22 mouse cellular contexts compared by ENCODE assay signal in genomic region chr10:105201491-105201890, GRCm38 (mm10).
A peak's percentile ranks its signal among the peaks of the same experiment; 100 is the strongest.
DNase-seq lines count a peak whose midpoint lies in the region; ATAC-seq and TF ChIP-seq lines count a peak whose summit lies in the region.
"Had no signal": no experiment of that assay in that cellular context is flagged by ENCODE, and none has a peak within 500 bp of the region (broad histone marks: within the 10 kb centered on the region; RNA-seq: fewer than 3 reads in every experiment).

No protein-coding gene starts in this region.

- H3K4me3 ChIP-seq in midbrain, embryonic 11.5 days (ENCODE audit: low read depth, low read length) = no peak overlapping the region
- no peak overlapping the region for H3K4me3 ChIP-seq in midbrain, embryonic 10.5 days
- no peak overlapping the region for H3K4me3 ChIP-seq in hindbrain, postnatal 0 days (ENCODE audit: low read length)
- H3K4me3 ChIP-seq in kidney, embryonic 16.5 days (ENCODE audit: low read length) = no peak overlapping the region
- H3K4me3 ChIP-seq: erythroblast, embryonic 14.5 days; heart, embryonic 10.5 days; layer of hippocampus, adult 2 months; limb, embryonic 10.5 days; midbrain, embryonic 15.5 days had no signal

- DNase-seq in cerebellum, adult 18-20 months = peak; percentile 10 to 18
- DNase-seq in cerebellum, adult 11-12 months = no peak
- peak; percentile 81 for DNase-seq in midbrain, embryonic 11.5 days (ENCODE audit: low spot score, missing footprints)
- no peak for DNase-seq in midbrain, embryonic 10.5 days (ENCODE audit: low spot score)
- peak; percentile 10 to 15 for DNase-seq in cerebellum, postnatal 36 days
- DNase-seq in hindbrain, postnatal 0 days (ENCODE audit: low spot score) = peak; percentile 14
- no peak for DNase-seq in embryo, embryonic 10.5 days (ENCODE audit: low spot score)
- DNase-seq: gastrocnemius, postnatal 36 days; heart, postnatal 10 days; lung, adult 2 months; lung, postnatal 36 days had no signal

- no peaks in the 10 kb centered on the region for H3K9me3 ChIP-seq in midbrain, embryonic 11.5 days (ENCODE audit: control insufficient read depth, low read length)
- H3K9me3 ChIP-seq in midbrain, embryonic 10.5 days (replicated peaks) = no peaks in the 10 kb centered on the region
- no peaks in the 10 kb centered on the region for H3K9me3 ChIP-seq in hindbrain, postnatal 0 days (ENCODE audit: low read length)
- no peaks in the 10 kb centered on the region for H3K9me3 ChIP-seq in kidney, embryonic 16.5 days (ENCODE audit: low read length)
- H3K9me3 ChIP-seq: G1E; heart, embryonic 10.5 days; limb, embryonic 10.5 days; midbrain, embryonic 15.5 days had no signal

- H3K36me3 ChIP-seq in midbrain, embryonic 11.5 days (ENCODE audit: control insufficient read depth, insufficient read depth, low read length) = no peaks in the 10 kb centered on the region
- H3K36me3 ChIP-seq in midbrain, embryonic 10.5 days = no peaks in the 10 kb centered on the region
- H3K36me3 ChIP-seq in hindbrain, postnatal 0 days (ENCODE audit: insufficient read depth, low read length) = no peaks in the 10 kb centered on the region
- H3K36me3 ChIP-seq in kidney, embryonic 16.5 days (ENCODE audit: insufficient read depth, low read length) = no peaks in the 10 kb centered on the region
- H3K36me3 ChIP-seq: G1E; heart, embryonic 10.5 days; limb, embryonic 10.5 days; midbrain, embryonic 15.5 days had no signal

- no peak overlapping the region for H3K27ac ChIP-seq in midbrain, embryonic 11.5 days (ENCODE audit: low read depth, low read length)
- H3K27ac ChIP-seq in midbrain, embryonic 10.5 days (replicated peaks) = no peak overlapping the region
- no peak overlapping the region for H3K27ac ChIP-seq in hindbrain, postnatal 0 days
- no peak overlapping the region for H3K27ac ChIP-seq in kidney, embryonic 16.5 days (ENCODE audit: low read length)
- H3K27ac ChIP-seq: heart, embryonic 10.5 days; kidney, postnatal 0 days; layer of hippocampus, adult 2 months; limb, embryonic 10.5 days; midbrain, embryonic 15.5 days had no signal

- no peak overlapping the region for H3K9ac ChIP-seq in midbrain, embryonic 11.5 days (ENCODE audit: low read length)
- no peak overlapping the region for H3K9ac ChIP-seq in hindbrain, postnatal 0 days (replicated peaks; ENCODE audit: low read length)
- H3K9ac ChIP-seq in kidney, embryonic 16.5 days (replicated peaks; ENCODE audit: low read length) = no peak overlapping the region
- H3K9ac ChIP-seq: midbrain, embryonic 15.5 days had no signal

- H3K4me2 ChIP-seq in midbrain, embryonic 11.5 days = no peak overlapping the region
- H3K4me2 ChIP-seq in hindbrain, postnatal 0 days (ENCODE audit: low read depth, low read length) = no peak overlapping the region
- H3K4me2 ChIP-seq in kidney, embryonic 16.5 days (replicated peaks; ENCODE audit: low read depth, low read length) = no peak overlapping the region
- H3K4me2 ChIP-seq: liver, embryonic 11.5 days; midbrain, embryonic 15.5 days had no signal

- H3K4me1 ChIP-seq in midbrain, embryonic 11.5 days (ENCODE audit: control insufficient read depth, insufficient read depth, low read length) = peaks cover 14% of the 10 kb centered on the region
- H3K4me1 ChIP-seq in midbrain, embryonic 10.5 days = peaks cover 26% of the 10 kb centered on the region
- H3K4me1 ChIP-seq in hindbrain, postnatal 0 days (ENCODE audit: insufficient read depth, low read length) = 0 out of 2 replicates have a peak, but pooled peaks cover 4% of the 10 kb centered on the region
- no peaks in the 10 kb centered on the region for H3K4me1 ChIP-seq in kidney, embryonic 16.5 days (ENCODE audit: insufficient read depth, low read length)
- H3K4me1 ChIP-seq: heart, embryonic 10.5 days had no signal

- ATAC-seq in midbrain, embryonic 11.5 days (ENCODE audit: low FRiP score) = no peak
- ATAC-seq in hindbrain, postnatal 0 days = no peak
- no peak for ATAC-seq in kidney, embryonic 16.5 days (ENCODE audit: low FRiP score, low TSS enrichment)
- ATAC-seq: CD4-positive, CD25-positive, alpha-beta regulatory T cell, adult 4 months; inflammation-experienced regulatory T-cells, adult 6 months had no signal

- no peak for TF ChIP-seq CTCF in hindbrain, postnatal 0 days (IDR thresholded peaks at IDR 0.05; ENCODE audit: low read depth)

- H3K27me3 ChIP-seq in midbrain, embryonic 11.5 days (ENCODE audit: control insufficient read depth, insufficient read depth, low read length) = no peaks in the 10 kb centered on the region
- H3K27me3 ChIP-seq in midbrain, embryonic 10.5 days (ENCODE audit: low read depth, poor library complexity, severe bottlenecking) = no peaks in the 10 kb centered on the region
- H3K27me3 ChIP-seq in hindbrain, postnatal 0 days (ENCODE audit: insufficient read depth, low read length) = no peaks in the 10 kb centered on the region
- no peaks in the 10 kb centered on the region for H3K27me3 ChIP-seq in kidney, embryonic 16.5 days (ENCODE audit: insufficient read depth, low read length)
- H3K27me3 ChIP-seq: midbrain, embryonic 15.5 days had no signal

- WGBS in midbrain, embryonic 11.5 days = 89% methylated on average over 10 of the region's 10 CpGs
- WGBS in midbrain, embryonic 10.5 days = 90% methylated on average over 10 of the region's 10 CpGs
- WGBS in hindbrain, postnatal 0 days = 40% methylated on average over 10 of the region's 10 CpGs
- WGBS in kidney, embryonic 16.5 days = 81% methylated on average over 10 of the region's 10 CpGs

Comparison
In these comparisons a context has a peak if more than half of its experiments do, and no peak if none do; other contexts are left out.
1. DNase-seq: peak in cerebellum, adult 18-20 months (2 of 2), midbrain, embryonic 11.5 days (single experiment), cerebellum, postnatal 36 days (2 of 2) and hindbrain, postnatal 0 days (single experiment); none in cerebellum, adult 11-12 months (single experiment), midbrain, embryonic 10.5 days (single experiment) and embryo, embryonic 10.5 days (single experiment).